Mouse (Mus musculus): ENCODE data around the gene Tjp1. TPM values are rescaled to one million over a fixed set of nuclear protein-coding genes. Genes with fewer than 3 reads are reported as not detected.

The Tjp1 gene
- 21.7 and 26.8 TPM in 2 replicates for polyA plus RNA-seq (2014; fragmentation: Nextera tagmentation; extraction: Ambion mirVana)

DNA sequence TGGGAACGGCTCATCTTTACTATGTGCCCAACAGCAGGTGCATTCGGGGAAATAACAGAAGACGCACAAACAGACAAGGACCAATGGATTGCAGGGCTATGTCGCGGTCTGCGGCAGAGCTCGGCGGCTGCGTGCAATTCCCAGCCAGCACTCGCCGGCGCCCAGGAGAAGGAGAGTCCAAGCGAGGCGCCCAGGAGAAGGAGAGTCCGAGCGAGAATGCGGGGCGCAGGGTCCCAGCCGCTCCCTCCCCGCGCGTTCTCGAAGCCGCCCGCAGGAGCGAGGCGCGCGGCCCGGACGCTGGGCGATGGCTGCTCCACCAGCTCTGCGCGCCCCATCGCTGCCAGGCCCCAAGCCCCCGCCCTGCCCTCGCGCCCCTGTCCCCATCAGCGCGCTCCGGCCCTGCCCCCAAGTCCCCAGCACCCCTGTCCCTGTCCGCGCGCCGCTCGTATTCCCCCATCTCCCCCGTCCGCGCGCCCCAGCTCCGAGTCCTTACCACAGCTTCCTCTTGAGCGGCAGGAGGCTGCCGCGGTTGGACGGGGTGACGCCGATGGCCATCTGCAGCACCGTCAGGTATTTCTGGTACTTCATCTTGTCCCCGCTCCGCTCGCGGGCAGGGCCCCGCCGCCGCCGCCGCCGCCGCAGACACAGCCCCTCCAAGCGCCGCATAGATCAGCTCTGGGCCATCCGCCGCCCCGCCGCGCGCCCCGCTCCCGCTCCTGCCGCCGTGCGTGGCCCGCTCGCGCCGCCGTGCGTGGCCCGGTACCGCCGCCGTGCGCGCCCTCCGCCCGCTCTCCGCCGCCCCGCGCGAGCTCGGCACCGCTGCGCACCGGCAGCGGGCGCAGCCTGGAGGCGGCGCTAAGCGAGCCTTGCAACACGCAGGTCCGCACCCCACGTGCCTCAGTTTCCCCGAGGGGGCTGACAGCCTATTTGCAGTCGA, at the start of gene Tjp1:
Tjp1 (minus strand) TSS at position 711 of the 937 bp plus-strand sequence.
- Histone ChIP-seq H3K9me3 (ENCODE audit: control insufficient read depth, low read length) (no peaks in the 10 kb centered on the region), H3K4me2 (peak within 1 kb of the TSS; percentile 94), H3K4me1 (ENCODE audit: control insufficient read depth, insufficient read depth, low read length) (no peaks in the 10 kb centered on the region; the same call in 1 of the 2 replicates), H3K36me3 (ENCODE audit: control insufficient read depth, insufficient read depth, low read length) (no peaks in the 10 kb centered on the region), H3K9ac (ENCODE audit: low read length) (peak within 1 kb of the TSS; percentile 61), H3K4me3 (ENCODE audit: low read depth, low read length) (peak within 1 kb of the TSS; percentile 62), H3K27ac (ENCODE audit: low read depth, low read length) (no peak within 1 kb of the TSS; the same call in 1 of the 2 replicates), H3K27me3 (ENCODE audit: control insufficient read depth, insufficient read depth, low read length) (peaks cover 49% of the 10 kb centered on the region)
- under 1% methylated on average over 84 of the region's 115 CpGs for WGBS
- ATAC-seq (ENCODE audit: low FRiP score) (peak; percentile 78), DNase-seq (ENCODE audit: low spot score, missing footprints) (peak; percentile 95)

GRCm38 (mm10) chr7:65577118-65577517, 49.5 kb upstream of the Tjp1 start:
- Histone ChIP-seq H3K9ac (ENCODE audit: low read length) (no peak overlapping the region), H3K4me1 (ENCODE audit: control insufficient read depth, insufficient read depth, low read length) (no peaks in the 10 kb centered on the region), H3K27me3 (ENCODE audit: control insufficient read depth, insufficient read depth, low read length) (no peaks in the 10 kb centered on the region), H3K9me3 (ENCODE audit: control insufficient read depth, low read length) (no peaks in the 10 kb centered on the region), H3K36me3 (ENCODE audit: control insufficient read depth, insufficient read depth, low read length) (no peaks in the 10 kb centered on the region), H3K4me3 (ENCODE audit: low read depth, low read length) (no peak overlapping the region), H3K4me2 (no peak overlapping the region), H3K27ac (ENCODE audit: low read depth, low read length) (no peak overlapping the region)
- 55% methylated on average over 12 of the region's 12 CpGs for WGBS
- ATAC-seq (ENCODE audit: low FRiP score), result 0 out of 2 replicates have a peak, but pooled peaks have one; percentile 46
- DNase-seq (ENCODE audit: low spot score, missing footprints), result no peak

DNA sequence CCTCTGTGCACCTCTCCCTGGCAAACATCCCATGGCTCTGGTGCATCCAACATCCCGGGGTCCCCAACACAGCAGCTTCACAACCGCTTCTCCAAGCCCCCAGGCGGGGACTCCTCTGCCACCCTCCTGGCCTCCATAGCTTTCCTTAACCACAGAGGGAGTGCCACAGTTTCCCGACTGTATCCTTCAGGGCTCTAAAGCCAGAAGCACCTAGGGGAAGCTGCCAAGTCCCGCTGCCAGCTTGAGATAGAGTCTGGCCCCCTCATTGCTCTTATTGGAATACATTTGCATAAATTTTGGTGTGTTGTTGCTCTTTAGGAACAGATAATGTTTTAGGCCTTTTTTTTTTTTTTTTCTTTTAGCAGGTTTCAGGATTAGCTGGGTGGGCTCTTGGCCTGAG, 45.1 kb upstream of the Tjp1 start:
- Histone ChIP-seq H3K9me3 (ENCODE audit: control insufficient read depth, low read length) (no peaks in the 10 kb centered on the region), H3K27ac (ENCODE audit: low read depth, low read length) (no peak overlapping the region), H3K9ac (ENCODE audit: low read length) (no peak overlapping the region), H3K27me3 (ENCODE audit: control insufficient read depth, insufficient read depth, low read length) (no peaks in the 10 kb centered on the region), H3K4me1 (ENCODE audit: control insufficient read depth, insufficient read depth, low read length) (no peaks in the 10 kb centered on the region), H3K4me3 (ENCODE audit: low read depth, low read length) (no peak overlapping the region), H3K36me3 (ENCODE audit: control insufficient read depth, insufficient read depth, low read length) (no peaks in the 10 kb centered on the region), H3K4me2 (no peak overlapping the region)
- DNase-seq (ENCODE audit: low spot score, missing footprints) (no peak), ATAC-seq (ENCODE audit: low FRiP score) (no peak)
- 66% methylated on average over 5 of the region's 5 CpGs for WGBS

DNA sequence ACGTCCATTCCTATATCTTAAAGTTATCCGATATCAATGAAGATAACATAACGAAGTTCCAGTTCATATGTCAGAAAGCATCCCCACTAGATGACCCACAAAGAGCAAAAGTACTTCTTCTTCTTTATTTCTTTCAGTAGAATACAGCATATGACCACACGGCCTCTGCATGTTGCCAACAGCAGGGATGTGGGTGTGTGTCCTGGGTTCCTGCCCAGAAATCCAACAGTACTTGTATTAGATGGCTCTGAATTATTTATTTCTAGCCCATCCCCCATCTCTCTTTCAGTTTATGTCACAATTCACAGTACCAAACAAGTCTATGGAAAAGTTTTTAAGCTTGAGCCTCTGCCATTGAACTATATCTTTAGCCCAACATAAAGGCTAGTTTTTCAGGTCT, 43.1 kb upstream of the Tjp1 start:
- H3K27ac ChIP-seq (ENCODE audit: low read depth, low read length), result no peak overlapping the region
- no peaks in the 10 kb centered on the region for H3K4me1 ChIP-seq (ENCODE audit: control insufficient read depth, insufficient read depth, low read length)
- no peaks in the 10 kb centered on the region for H3K36me3 ChIP-seq (ENCODE audit: control insufficient read depth, insufficient read depth, low read length)
- H3K27me3 ChIP-seq (ENCODE audit: control insufficient read depth, insufficient read depth, low read length), result no peaks in the 10 kb centered on the region
- no peak overlapping the region for H3K4me3 ChIP-seq (ENCODE audit: low read depth, low read length)
- H3K4me2 ChIP-seq, result no peak overlapping the region
- DNase-seq (ENCODE audit: low spot score, missing footprints), result no peak
- 89% methylated on average over 4 of the region's 4 CpGs for WGBS
- no peaks in the 10 kb centered on the region for H3K9me3 ChIP-seq (ENCODE audit: control insufficient read depth, low read length)
- H3K9ac ChIP-seq (ENCODE audit: low read length), result no peak overlapping the region
- no peak for ATAC-seq (ENCODE audit: low FRiP score)

DNA sequence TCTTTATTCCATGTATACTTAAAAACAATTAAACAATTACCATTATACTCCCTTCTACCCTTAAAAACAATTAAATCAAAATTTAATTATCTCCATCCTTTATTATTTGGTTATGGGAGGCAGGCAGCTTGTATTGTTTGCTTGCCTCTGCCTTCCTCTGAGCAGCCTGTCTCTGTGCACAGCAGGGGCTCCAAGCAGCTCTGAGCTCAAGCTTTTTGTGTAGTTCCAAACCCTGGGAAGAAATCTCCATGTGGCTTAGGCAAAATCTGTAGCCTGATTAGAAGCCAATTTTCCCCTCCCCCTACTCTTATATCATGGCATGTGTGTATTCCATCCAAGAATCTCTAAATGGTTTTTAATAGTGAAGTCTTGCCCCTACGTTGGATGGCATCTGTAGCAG, 28.4 kb upstream of the Tjp1 start:
- H3K9ac ChIP-seq (ENCODE audit: low read length), result no peak overlapping the region
- 47% methylated on average over 1 of the region's 1 CpGs for WGBS
- DNase-seq (ENCODE audit: low spot score, missing footprints), result peak; percentile 72
- no peak overlapping the region for H3K27ac ChIP-seq (ENCODE audit: low read depth, low read length)
- H3K27me3 ChIP-seq (ENCODE audit: control insufficient read depth, insufficient read depth, low read length), result no peaks in the 10 kb centered on the region
- H3K4me2 ChIP-seq, result no peak overlapping the region
- H3K4me3 ChIP-seq (ENCODE audit: low read depth, low read length), result no peak overlapping the region
- ATAC-seq (ENCODE audit: low FRiP score), result no peak
- H3K9me3 ChIP-seq (ENCODE audit: control insufficient read depth, low read length), result no peaks in the 10 kb centered on the region
- no peaks in the 10 kb centered on the region for H3K4me1 ChIP-seq (ENCODE audit: control insufficient read depth, insufficient read depth, low read length)
- no peaks in the 10 kb centered on the region for H3K36me3 ChIP-seq (ENCODE audit: control insufficient read depth, insufficient read depth, low read length)

DNA sequence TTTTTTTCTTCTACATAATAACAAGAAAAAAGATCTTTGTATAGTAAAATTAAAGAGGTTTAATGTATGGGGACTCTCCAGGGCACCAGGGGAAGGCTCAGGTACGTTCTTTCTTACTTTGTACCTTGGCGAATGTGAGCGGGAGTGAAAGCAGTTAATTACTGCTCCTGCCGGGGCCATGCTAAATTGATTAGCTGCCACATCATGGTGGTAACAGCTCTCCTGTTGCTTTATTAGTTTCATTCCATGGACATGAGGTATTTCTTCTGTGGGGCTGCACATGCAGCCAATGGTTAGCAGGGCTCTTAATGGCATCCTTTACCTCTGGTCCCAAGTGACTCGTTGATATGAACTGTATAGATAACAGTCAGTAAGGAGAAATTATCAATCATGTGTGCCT, 18.2 kb upstream of the Tjp1 start:
- ATAC-seq (ENCODE audit: low FRiP score) (no peak), DNase-seq (ENCODE audit: low spot score, missing footprints) (no peak)
- no peaks in the 10 kb centered on the region for H3K36me3 ChIP-seq (ENCODE audit: control insufficient read depth, insufficient read depth, low read length)
- no peak overlapping the region for H3K4me3 ChIP-seq (ENCODE audit: low read depth, low read length)
- 56% methylated on average over 5 of the region's 5 CpGs for WGBS
- no peak overlapping the region for H3K9ac ChIP-seq (ENCODE audit: low read length)
- no peaks in the 10 kb centered on the region for H3K9me3 ChIP-seq (ENCODE audit: control insufficient read depth, low read length)
- no peak overlapping the region for H3K27ac ChIP-seq (ENCODE audit: low read depth, low read length)
- H3K4me2 ChIP-seq, result no peak overlapping the region
- H3K27me3 ChIP-seq (ENCODE audit: control insufficient read depth, insufficient read depth, low read length), result no peaks in the 10 kb centered on the region
- H3K4me1 ChIP-seq (ENCODE audit: control insufficient read depth, insufficient read depth, low read length), result no peaks in the 10 kb centered on the region

- no peak overlapping the region for H3K4me2 ChIP-seq
- WGBS, result 8% methylated on average over 4 of the region's 4 CpGs
- peaks cover 2% of the 10 kb centered on the region; the same call in 1 of the 2 replicates for H3K4me1 ChIP-seq (ENCODE audit: control insufficient read depth, insufficient read depth, low read length)
- H3K9me3 ChIP-seq (ENCODE audit: control insufficient read depth, low read length), result peaks cover 9% of the 10 kb centered on the region; the same call in 1 of the 2 replicates
- DNase-seq (ENCODE audit: low spot score, missing footprints) (no peak), ATAC-seq (ENCODE audit: low FRiP score) (peak; percentile 54; the same call in 1 of the 2 replicates)
- peaks cover 39% of the 10 kb centered on the region for H3K27me3 ChIP-seq (ENCODE audit: control insufficient read depth, insufficient read depth, low read length)
- no peaks in the 10 kb centered on the region for H3K36me3 ChIP-seq (ENCODE audit: control insufficient read depth, insufficient read depth, low read length)
- no peak overlapping the region for H3K4me3 ChIP-seq (ENCODE audit: low read depth, low read length)
- no peak overlapping the region for H3K27ac ChIP-seq (ENCODE audit: low read depth, low read length)
- no peak overlapping the region for H3K9ac ChIP-seq (ENCODE audit: low read length)
These were observed 5.1 kb upstream of the Tjp1 start for GRCm38 (mm10) chr7:65532689-65533088.

DNA sequence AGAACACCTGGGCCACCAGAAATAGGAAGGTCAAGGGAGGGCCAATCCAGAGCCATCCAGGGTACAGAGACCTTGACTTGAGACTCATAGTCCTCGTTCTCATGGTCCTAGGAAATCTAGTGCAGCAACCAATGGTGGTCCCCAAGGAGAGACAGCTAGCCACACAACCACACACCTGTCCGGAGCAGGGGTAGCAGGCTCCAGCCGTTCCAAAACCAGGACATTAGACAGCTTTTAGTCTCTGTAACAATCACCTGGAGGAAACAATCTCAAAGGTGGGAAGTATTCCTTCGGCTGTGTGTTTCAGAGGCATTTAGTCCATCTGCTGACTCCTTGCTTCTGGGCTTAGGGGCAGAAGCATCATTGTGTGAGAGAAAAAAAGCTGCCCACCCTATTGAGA, 4.5 kb downstream of the Tjp1 start:
- no peak overlapping the region for H3K9ac ChIP-seq (ENCODE audit: low read length)
- no peaks in the 10 kb centered on the region; the same call in 1 of the 2 replicates for H3K4me1 ChIP-seq (ENCODE audit: control insufficient read depth, insufficient read depth, low read length)
- ATAC-seq (ENCODE audit: low FRiP score) (no peak), DNase-seq (ENCODE audit: low spot score, missing footprints) (peak; percentile 69)
- H3K9me3 ChIP-seq (ENCODE audit: control insufficient read depth, low read length), result no peaks in the 10 kb centered on the region
- H3K27ac ChIP-seq (ENCODE audit: low read depth, low read length), result no peak overlapping the region
- H3K4me3 ChIP-seq (ENCODE audit: low read depth, low read length), result no peak overlapping the region
- 94% methylated on average over 4 of the region's 4 CpGs for WGBS
- H3K27me3 ChIP-seq (ENCODE audit: control insufficient read depth, insufficient read depth, low read length), result peaks cover 28% of the 10 kb centered on the region
- no peak overlapping the region for H3K4me2 ChIP-seq
- no peaks in the 10 kb centered on the region for H3K36me3 ChIP-seq (ENCODE audit: control insufficient read depth, insufficient read depth, low read length)

GRCm38 (mm10) chr7:65522490-65522889, 5.1 kb downstream of the Tjp1 start:
- H3K36me3 ChIP-seq (ENCODE audit: control insufficient read depth, insufficient read depth, low read length), result no peaks in the 10 kb centered on the region
- H3K27ac ChIP-seq (ENCODE audit: low read depth, low read length), result no peak overlapping the region
- H3K4me1 ChIP-seq (ENCODE audit: control insufficient read depth, insufficient read depth, low read length), result no peaks in the 10 kb centered on the region
- H3K9ac ChIP-seq (ENCODE audit: low read length), result no peak overlapping the region
- 72% methylated on average over 12 of the region's 12 CpGs for WGBS
- ATAC-seq (ENCODE audit: low FRiP score) (no peak), DNase-seq (ENCODE audit: low spot score, missing footprints) (peak; percentile 75)
- no peak overlapping the region for H3K4me2 ChIP-seq
- peaks cover 22% of the 10 kb centered on the region for H3K27me3 ChIP-seq (ENCODE audit: control insufficient read depth, insufficient read depth, low read length)
- no peaks in the 10 kb centered on the region for H3K9me3 ChIP-seq (ENCODE audit: control insufficient read depth, low read length)
- no peak overlapping the region for H3K4me3 ChIP-seq (ENCODE audit: low read depth, low read length)
